Mouse (Mus musculus): Measurements from ENCODE around the gene Bco2. TPM values are rescaled to one million over a fixed set of nuclear protein-coding genes. Genes with fewer than 3 reads are reported as not detected.

The Bco2 gene
- polyA plus RNA-seq, 1 experiment: 0.70 TPM

- DNase-seq: no peak
- WGBS: 50% methylated on average over 2 of the region's 2 CpGs
- H3K4me3 ChIP-seq (replicated peaks; ENCODE audit: extremely low read depth, low read depth, low read length): no peak overlapping the region
Observed at GRCm38 (mm10) chr9:50491531-50492045, 63.4 kb downstream of the Bco2 start.

GRCm38 (mm10) chr9:50490836-50491235, 64.1 kb downstream of the Bco2 start:
- TF ChIP-seq POLR2A (IDR thresholded peaks at IDR 0.05; ENCODE audit: borderline replicate concordance, extremely low read depth, low read depth, low read length) (no peak), CTCF (IDR thresholded peaks at IDR 0.05; ENCODE audit: insufficient read depth, low read length) (no peak)
- no peak for DNase-seq
- Histone ChIP-seq H3K4me3 (replicated peaks; ENCODE audit: extremely low read depth, low read depth, low read length) (no peak overlapping the region), H3K4me1 (ENCODE audit: control insufficient read depth, insufficient read depth, low read length) (no peaks in the 10 kb centered on the region; the same call in 1 of the 2 replicates)

More at GRCm38 (mm10) chr9:50491531-50492045, 63.4 kb downstream of the Bco2 start:
- no peaks in the 10 kb centered on the region; the same call in 1 of the 2 replicates for H3K4me1 ChIP-seq (ENCODE audit: control insufficient read depth, insufficient read depth, low read length)
- TF ChIP-seq POLR2A (IDR thresholded peaks at IDR 0.05; ENCODE audit: borderline replicate concordance, extremely low read depth, low read depth, low read length) (no peak), CTCF (IDR thresholded peaks at IDR 0.05; ENCODE audit: insufficient read depth, low read length) (no peak)

GRCm38 (mm10) chr9:50485521-50485920, 69.5 kb downstream of the Bco2 start:
- TF ChIP-seq CTCF (IDR thresholded peaks at IDR 0.05; ENCODE audit: insufficient read depth, low read length): no peak
- TF ChIP-seq POLR2A (IDR thresholded peaks at IDR 0.05; ENCODE audit: borderline replicate concordance, extremely low read depth, low read depth, low read length): no peak
- Histone ChIP-seq H3K4me1 (ENCODE audit: control insufficient read depth, insufficient read depth, low read length) (no peaks in the 10 kb centered on the region), H3K4me3 (replicated peaks; ENCODE audit: extremely low read depth, low read depth, low read length) (no peak overlapping the region)
- DNase-seq: no peak
- 18% methylated on average over 10 of the region's 10 CpGs for WGBS

Other genes with a start within 250 kb of the Bco2 start
- gene Rpl10-ps3, start 210.2 kb downstream of the Bco2 start, polyA plus RNA-seq (2012; rRNA removed): 44.4 and 49.7 TPM in 2 replicates
- gene Plet1, start 60.7 kb downstream of the Bco2 start, polyA plus RNA-seq (2012; rRNA removed): 53.4 and 55.7 TPM in 2 replicates
- gene Pts, start 26.5 kb downstream of the Bco2 start, polyA plus RNA-seq (2012; rRNA removed): 30.6 and 33.1 TPM in 2 replicates
- gene Il18, start 354 bp downstream of the Bco2 start, polyA plus RNA-seq (2012; rRNA removed): 10.1 and 17.4 TPM in 2 replicates
- gene Tex12, start 6.1 kb upstream of the Bco2 start, polyA plus RNA-seq (2012; rRNA removed): not detected in 2 replicates
- 91.0 and 114 TPM in 2 replicates for gene Sdhd, start 48.6 kb upstream of the Bco2 start, polyA plus RNA-seq (2012; rRNA removed)
- 80.5 and 90.8 TPM in 2 replicates for gene Timm8b, start 48.7 kb upstream of the Bco2 start, polyA plus RNA-seq (2012; rRNA removed)
- 2.7 and 3.7 TPM in 2 replicates for gene Pih1d2, start 62.1 kb upstream of the Bco2 start, polyA plus RNA-seq (2012; rRNA removed)
- gene Nkapd1, start 62.3 kb upstream of the Bco2 start, polyA plus RNA-seq (2012; rRNA removed): 5.3 and 6.3 TPM in 2 replicates
- 13.2 and 20.5 TPM in 2 replicates for gene Dlat, start 104.6 kb upstream of the Bco2 start, polyA plus RNA-seq (2012; rRNA removed)
- 7.1 and 9.9 TPM in 2 replicates for gene Dixdc1, start 184.3 kb upstream of the Bco2 start, polyA plus RNA-seq (2012; rRNA removed)
- gene 2310030G06Rik, start 191.4 kb upstream of the Bco2 start, polyA plus RNA-seq (2012; rRNA removed): 14.1 and 23.5 TPM in 2 replicates
- 405 and 528 TPM in 2 replicates for gene Cryab, start 196.1 kb upstream of the Bco2 start, polyA plus RNA-seq (2012; rRNA removed)
- gene Hspb2, start 197.2 kb upstream of the Bco2 start, polyA plus RNA-seq (2012; rRNA removed): 65.3 and 88.6 TPM in 2 replicates
- 3.8 and 5.0 TPM in 2 replicates for gene Fdxacb1, start 213.1 kb upstream of the Bco2 start, polyA plus RNA-seq (2012; rRNA removed)
- 17.1 and 20.1 TPM in 2 replicates for gene Alg9, start 219.8 kb upstream of the Bco2 start, polyA plus RNA-seq (2012; rRNA removed)
- gene 1110032A03Rik, start 220.3 kb upstream of the Bco2 start, polyA plus RNA-seq (2012; rRNA removed): 46.1 and 59.7 TPM in 2 replicates